Mouse (Mus musculus): ENCODE results near the gene Zfp446.
"Not testable (repeated sequence)": the region's sequence is repeated elsewhere in the genome, so short reads cannot be mapped to it uniquely, and the experiment has no call there.

The Zfp446 gene

DNA sequence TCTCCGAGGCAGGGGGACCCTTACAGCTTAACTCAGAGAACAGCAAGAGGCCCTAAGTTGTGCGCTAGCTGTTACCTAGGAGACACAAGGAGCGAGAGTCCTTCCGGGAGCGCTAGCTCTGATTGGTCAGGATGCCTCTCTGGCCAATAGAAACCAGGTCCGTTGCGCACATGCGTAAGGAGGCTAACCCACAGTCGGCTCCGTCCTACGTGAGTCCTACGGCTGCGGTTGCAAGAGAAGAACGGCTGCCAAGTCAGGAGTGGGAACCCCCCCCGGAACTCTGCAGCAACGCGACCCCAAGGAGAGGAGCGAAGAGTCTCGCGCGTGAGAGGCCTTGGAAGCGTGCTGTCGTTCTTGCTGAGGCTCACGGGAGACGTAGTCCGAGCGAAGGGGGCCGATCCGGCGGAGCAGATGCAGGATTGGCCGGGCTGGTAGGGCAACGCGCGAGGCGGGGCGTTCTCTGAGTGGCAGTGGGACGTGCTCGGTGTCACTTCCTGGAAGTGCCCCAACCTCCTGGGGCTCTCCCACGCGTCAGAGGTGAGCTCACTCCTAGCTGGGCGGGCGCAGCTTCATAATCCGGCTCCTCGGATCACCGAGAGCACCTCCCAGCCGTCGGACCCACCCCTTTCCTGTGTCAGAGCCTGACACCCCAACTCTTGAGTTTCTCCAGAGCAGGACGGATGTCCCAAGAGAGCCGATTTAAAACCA, at the start of gene Zfp446:
Zfp446 (plus strand) TSS at position 167 of the 708 bp plus-strand sequence.
- peak; percentile 100 for DNase-seq

GRCm38 (mm10) chr7:12933615-12934140, 44.0 kb upstream of the Zfp446 start:
- DNase-seq = no peak

GRCm38 (mm10) chr7:12934808-12935207, 42.8 kb upstream of the Zfp446 start:
- no peak for DNase-seq

DNA sequence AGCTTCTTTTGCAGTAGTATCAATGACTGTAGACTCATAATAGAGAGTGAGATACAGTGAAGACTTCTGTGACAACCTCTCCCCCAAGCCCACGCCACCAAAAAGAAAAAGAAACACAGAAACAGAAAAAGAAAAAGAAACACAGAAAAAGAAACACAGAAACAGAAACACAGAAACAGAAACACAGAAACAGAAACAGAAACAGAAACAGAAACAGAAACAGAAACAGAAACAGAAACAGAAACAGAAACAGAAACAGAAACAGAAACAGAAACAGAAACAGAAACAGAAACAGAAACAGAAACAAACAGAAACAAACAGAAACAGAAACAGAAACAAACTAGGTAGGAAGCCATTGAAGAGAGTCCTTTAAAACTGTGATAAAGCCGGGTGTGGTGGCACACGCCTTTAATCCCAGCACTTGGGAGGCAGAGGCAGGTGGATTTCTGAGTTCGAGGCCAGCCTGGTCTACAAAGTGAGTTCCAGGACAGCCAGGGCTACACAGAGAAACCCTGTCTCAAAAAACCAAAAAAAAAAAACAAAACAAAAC, 40.3 kb upstream of the Zfp446 start:
- DNase-seq = not testable (repeated sequence)

- no peak for DNase-seq
Measured at GRCm38 (mm10) chr7:12940599-12940998, 37.0 kb upstream of the Zfp446 start.

DNA sequence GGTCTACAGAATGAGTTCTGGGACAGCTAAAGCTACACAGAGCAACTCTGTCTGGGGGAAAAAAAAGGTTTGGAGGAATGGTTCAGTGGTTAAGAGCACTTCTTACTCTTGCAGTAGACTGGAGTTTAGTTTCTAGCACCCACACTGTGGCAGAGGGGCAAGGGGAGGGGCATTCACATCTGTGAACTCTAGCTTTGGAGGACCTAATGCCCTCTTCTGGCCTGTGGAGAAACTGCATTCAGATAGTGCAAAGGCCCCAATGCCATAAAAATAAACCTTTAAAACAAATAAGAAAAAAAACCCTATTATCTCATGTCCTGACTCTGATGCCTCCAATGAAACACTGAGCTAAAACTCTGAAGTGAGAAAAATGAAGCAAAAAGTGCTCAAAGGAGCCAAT, 34.2 kb upstream of the Zfp446 start:
- no peak for DNase-seq

DNA sequence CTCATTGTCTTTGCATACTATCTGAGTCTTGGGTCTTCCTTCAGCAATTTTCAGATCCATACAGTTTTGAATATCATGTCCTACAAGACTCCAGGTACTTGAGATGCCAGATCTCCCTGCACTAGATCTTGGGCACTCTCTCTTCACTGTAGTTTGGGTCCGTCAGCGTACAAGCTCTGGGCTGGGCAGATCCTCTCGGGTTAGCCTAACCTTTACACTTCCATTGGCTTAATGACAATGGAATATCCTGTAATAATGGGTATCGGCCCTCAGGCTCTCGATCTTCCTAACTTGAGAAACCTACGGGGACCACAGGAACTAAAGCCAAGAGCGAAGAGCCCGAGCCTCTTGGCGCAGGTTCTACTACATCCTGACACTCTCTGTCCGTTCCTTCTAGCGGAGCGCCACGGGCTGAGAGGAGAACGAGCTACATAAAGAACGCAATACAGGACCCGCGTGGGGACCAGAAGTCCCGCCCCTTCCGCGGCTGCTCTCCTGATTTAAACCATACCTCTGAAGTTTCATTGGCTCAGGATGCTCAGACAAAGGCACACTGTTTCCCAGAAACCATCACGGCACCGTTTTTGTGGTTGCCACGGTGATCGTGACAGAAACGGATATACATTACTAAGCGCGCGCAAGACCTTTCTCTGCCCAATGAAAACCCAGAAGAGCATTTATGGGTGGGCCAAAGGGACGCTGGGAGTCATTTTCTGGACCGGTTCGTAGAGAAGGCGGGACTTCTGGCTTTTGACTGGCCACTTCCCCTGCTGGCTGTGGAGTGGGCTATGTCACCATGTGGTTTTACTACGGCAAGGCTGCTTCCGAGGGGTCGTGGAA, 28.4 kb upstream of the Zfp446 start:
- peak; percentile 98 for DNase-seq

DNA sequence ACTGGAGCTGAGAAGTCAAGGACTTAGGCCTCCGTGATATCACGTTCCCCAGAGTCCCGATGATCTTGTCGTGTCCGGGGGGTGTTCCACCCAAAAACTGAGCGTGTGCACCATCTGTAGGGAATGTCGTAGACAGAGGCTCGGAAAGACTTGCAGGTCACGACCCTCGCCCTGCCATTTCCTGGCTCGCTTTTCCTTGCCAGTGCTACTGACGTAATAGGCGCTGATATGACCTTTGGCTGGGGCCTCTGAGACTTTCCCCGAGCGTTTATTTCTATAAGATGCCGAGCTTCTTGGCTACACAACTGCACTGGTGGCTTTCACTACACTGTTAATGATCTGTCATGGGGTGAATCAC, 27.8 kb upstream of the Zfp446 start:
- DNase-seq = no peak

DNA sequence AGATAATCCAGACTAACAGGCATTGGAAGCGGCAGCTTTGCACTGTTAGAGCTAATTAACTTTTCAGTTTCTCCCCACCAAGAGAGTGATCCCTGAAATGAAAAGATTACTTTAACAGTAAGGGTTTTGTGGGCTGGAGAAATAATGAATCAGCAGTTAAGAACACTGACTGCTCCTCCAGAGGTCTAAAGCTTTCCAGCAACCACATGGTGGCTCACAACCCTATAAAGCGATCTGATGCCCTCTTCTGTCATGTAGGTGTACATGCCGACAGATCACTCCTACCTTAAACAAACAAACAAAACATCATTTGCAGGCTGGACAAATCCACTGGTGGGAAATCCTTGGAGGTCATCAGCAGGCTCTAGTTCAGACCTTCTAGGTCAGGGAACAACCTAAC, 22.8 kb upstream of the Zfp446 start:
- no peak for DNase-seq

GRCm38 (mm10) chr7:12957511-12957910, 20.1 kb upstream of the Zfp446 start:
- DNase-seq = no peak

DNA sequence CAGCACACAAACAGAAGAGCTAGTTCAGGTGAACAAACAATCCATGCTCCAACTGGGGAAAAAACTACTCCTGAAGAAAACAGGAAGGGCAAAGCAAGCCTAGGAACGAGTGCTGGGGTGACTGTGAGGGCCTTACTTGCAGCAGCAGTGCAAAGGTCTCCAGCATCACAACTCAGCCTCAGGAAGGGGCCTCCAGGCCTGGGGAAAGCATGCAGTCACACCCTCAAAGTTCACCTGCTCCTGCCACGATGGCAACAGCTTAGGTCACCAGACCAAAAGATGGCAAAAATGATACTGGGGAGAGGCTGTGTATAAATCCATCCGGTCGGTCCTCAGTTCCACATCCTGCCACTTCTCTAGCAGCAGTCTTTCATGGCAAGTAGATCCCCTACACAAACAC, 18.7 kb upstream of the Zfp446 start:
- DNase-seq = no peak

- DNase-seq = no peak
Measured at GRCm38 (mm10) chr7:12959718-12960117, 17.9 kb upstream of the Zfp446 start.

GRCm38 (mm10) chr7:12961511-12962141, 16.0 kb upstream of the Zfp446 start:
- peak; percentile 65 for DNase-seq

- DNase-seq = peak; percentile 95
Measured at GRCm38 (mm10) chr7:12965678-12966091, 12.0 kb upstream of the Zfp446 start, which contains the start of gene Zfp324. TSS of gene Zfp324 (plus strand) at chr7:12965838.

- peak; percentile 89 for DNase-seq
Measured at GRCm38 (mm10) chr7:12966104-12966845, 11.4 kb upstream of the Zfp446 start.

- DNase-seq = no peak
Measured at GRCm38 (mm10) chr7:12970906-12971305, 6.7 kb upstream of the Zfp446 start.

DNA sequence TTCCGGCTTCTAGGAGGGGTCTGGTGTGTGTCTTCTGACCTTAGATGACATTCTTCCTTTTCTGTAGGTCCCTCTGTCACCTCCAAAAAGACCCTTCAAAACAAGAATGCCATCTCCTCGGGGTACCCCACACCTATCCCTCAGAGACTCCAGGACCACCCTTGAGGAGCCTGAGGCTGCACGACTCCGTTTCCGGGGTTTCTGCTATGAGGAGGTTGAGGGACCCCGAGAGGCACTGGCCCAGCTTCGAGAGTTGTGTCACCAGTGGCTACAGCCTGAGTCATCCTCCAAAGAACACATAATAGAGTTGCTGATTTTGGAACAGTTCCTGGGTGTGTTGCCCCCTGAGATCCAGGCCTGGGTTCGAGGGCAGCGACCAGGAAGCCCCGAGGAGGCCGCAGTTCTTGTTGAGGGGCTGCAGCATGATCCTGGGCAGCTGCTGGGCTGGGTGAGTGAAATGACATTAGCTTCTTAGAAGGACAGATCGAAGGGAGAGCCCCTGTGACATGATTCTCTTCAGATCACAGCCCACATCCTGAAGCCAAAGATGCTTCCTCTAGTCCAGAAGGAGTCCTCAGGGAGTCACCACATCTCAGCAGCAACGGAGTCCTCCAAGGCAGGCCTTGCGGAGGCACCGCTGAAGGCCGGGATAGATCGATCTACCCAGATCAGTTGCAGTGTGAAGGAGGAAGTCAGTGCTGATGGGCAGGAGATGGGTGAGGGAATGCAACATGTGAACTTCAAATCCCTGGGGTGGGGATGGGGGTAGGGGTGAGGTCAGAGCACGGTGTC, 1.5 kb downstream of the Zfp446 start:
- DNase-seq = peak; percentile 75

- DNase-seq = peak; percentile 52
Measured at GRCm38 (mm10) chr7:12979776-12980175, 2.1 kb downstream of the Zfp446 start.

GRCm38 (mm10) chr7:12980291-12980690, 2.6 kb downstream of the Zfp446 start:
- DNase-seq = no peak

DNA sequence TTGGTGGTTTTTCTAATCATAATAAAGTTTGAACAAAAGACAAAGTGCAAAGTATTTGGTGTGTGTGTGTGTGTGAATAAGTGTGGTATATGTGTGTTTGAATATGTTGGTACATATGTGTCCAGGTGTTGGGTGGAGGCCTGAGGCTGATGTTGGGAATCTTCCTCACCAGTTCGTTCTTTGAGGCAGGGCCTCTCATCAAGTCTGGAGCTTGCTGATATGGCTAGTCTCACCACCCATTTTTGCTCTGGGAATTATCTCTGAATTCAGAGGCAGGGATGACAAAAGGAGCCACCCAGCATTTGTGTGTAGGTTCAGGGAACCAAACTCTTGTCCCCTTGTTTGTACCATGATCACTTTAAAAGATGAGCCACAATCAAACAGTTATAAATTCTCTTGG, 8.1 kb downstream of the Zfp446 start:
- DNase-seq = no peak

GRCm38 (mm10) chr7:12986906-12987305, 9.3 kb downstream of the Zfp446 start:
- no peak for DNase-seq
